Mouse (Mus musculus) kidney, postnatal 4 days (tissue): Measurements from ENCODE around the gene Cplx1.
A peak's percentile ranks its signal among the peaks of the same experiment; 100 is the strongest.

Experiments
- DNase-seq, 2 experiments: peaks; one replicate each; pipeline ENCODE4 v3.0.0; 2021; ENCODE audit warnings: mixed read lengths in 2 of 2

Cplx1 gene

DNA sequence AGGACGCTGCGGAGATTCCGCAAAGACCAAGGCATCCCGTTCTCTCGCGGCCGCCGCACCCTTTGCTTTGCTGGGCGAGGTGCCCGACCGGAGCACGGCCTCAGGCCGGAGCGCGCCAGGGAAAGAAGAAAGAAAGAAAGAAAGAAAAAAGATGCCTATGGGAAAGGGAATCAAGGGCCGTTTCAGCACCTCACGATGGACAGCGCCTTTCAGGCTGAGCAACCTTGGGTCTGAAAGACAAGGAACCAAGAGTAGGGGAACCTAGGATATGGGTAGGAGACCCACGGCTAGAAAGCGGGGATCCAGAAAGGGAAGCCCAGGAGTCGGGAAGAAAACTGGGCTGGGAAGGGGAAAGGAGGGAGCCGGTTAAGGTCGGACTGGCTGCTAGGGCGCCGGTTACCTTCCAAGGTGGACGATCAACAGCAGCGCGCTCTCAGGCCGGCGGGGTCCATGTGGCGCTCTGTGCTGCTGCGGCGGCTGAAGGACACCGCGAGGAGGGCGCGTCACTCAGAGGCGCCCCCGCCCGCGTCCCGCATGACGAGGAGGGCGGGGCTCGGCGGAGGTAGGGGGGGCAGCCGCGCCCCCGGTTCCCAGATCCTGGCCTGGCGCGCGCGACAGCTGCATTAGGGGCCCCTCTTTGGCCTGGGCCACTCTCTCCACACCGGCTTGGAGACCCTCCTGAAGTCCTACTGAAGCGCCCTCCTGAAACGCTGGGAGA lies at the start of gene Cplx1:
Cplx1 (minus strand) TSS at position 536 of the 718 bp plus-strand sequence.
- peak; percentile 90 for DNase-seq

DNA sequence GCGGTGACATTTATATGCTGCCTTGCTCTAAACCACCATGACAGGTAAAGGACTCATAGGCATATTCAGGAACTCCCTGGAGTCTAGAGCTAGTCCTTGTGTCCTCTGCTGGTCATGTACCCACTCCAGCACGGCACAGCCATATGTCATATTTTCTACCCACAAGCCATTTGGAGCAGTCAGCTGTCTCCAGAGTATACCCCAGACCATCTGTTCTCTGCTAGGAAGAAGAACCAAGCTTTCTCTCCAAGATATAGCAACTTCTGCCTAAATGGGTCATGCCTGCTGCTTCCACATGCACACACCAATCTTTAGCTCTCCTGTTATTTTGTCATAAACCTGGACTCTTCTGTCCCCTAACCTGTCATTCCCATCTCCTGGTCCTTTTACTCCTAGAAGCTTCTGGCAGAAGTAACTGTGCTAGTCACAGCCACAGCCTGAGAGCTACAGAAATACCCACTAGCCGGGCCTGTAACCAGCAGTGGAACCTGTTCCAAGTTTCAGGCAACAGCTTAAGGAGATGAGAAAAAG lies 31.6 kb upstream of the Cplx1 start:
- DNase-seq = no peak

DNA sequence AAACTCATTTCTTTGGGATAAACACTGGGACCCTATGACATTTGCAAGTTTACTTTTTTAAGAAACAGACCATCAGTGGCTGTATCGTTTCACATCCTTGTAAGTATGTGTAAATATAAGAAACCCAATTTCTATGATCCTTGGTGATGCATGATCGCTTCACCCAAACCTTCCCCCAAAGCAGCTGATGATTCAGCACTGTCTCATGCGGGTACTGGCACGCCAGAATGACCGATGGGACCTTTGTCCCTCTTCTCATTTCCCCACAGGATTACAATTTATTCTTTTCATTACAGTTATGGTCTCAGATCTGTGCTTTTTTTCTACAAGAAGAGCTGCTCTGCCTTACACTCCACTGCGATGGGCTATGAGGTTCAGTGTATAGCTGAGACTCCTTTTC lies 23.2 kb upstream of the Cplx1 start:
- no peak for DNase-seq

DNA sequence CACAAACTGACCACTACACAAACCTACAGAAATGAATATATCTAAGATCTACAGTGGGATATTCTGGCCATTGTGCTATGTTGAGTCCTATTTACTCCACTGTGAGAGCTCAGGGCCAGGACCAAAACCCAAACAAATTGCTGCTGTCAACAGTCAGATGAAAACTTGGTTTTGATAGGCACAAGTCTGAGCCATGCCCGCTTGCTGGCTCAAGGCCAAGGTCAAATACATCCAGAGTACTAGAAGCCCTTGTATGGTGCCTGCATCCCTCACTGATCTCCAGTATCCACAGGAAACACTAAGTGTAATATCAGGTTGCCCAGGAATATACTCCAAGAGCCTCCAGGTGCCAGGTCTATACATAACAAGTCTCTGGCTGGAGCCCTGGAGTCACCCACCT lies 21.2 kb upstream of the Cplx1 start:
- no peak for DNase-seq

DNA sequence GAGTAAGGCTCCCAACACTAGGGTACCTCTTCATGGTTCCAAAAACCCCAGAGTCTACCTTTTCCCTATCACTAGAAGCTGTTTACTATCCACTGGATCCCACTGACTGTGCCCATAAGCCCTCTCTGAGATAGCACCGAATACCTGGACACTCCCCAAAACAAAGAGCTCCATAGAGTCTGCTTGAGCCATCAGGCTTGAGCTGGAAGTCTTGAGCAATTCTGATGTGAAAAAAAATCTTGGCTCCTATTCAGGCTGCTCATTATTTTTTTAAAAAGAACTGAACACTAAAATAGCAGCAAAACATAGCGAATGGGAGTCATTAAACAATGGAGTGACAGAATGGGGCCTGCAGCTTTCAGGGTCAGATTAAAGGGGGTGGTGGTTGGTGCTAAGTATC lies 17.3 kb upstream of the Cplx1 start:
- no peak for DNase-seq

DNA sequence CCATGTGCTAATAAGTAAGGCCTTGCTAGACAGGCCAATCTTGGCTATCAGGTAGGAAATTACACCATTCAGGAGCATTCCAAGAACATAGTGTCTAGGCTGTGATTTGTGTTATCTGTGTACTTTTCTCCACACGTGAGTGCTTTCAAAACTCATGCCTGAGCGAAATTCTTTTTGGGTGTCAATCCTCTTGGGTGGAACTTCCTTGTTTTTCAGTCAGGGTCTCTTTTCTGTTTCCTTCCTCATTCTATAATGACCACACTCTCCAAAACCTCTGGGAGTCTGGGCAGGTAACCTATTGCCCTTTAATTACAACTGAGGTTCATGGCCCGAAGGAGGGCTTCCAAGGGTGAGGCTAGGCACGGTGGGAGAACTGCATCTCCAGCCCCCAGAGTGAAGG lies 16.7 kb upstream of the Cplx1 start:
- DNase-seq = no peak

DNA sequence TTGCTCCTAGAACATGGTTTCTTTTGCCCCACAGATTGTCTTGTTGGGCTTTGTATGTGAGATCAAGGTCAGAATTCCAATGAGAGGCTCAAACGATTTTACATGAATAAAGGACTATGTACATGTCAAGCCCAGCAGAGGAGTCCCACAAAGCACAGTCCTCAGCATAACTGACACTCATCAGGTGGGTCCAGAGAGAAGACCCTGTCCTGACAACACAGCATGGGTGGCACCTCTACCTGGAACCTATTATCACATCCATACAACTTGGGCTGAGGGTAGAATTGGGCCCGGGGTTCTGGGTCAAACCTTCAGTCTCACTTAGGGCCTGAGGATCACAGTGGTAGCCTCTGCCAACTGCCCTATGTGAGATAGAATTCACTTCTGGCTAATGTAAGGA lies 15.6 kb upstream of the Cplx1 start:
- DNase-seq = no peak

DNA sequence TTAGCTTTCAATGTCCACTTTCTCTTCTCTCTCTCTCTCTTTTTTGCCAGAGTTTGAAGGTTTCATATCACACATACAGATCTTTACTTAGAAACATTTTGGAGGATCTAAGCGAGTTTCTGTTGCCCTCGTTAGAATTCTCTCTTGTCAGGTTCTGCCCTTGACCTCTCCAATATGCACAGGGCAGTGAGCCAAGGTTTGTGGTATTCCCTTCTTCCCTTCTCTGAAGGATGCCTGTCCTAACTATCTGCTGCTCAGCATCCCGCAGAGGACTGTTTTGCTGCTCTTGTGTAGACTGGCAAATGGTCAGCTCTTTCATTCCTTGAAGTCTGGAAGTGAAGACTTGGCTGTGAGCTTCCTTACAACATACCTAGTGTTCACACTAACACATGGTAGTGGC lies 14.5 kb upstream of the Cplx1 start:
- no peak for DNase-seq

DNA sequence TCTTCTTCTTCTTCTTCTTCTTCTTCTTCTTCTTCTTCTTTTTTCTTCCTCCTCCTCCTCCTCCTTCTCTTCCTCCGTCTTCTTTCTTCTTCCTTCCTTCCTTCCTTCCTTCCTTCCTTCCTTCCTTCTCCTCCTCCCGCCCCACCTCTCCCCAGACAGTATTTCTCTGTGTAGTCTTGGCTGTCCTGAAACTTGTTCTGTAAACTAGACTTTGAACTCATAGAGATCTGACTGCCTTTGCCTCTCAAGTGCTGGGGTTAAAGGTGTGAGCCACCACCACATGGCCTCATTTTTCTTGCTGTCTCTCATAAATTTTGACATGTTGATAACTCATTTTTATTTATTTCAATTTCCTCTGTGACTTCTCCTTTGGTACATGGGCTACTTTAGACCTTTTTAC lies 12.7 kb upstream of the Cplx1 start:
- no peak for DNase-seq

DNA sequence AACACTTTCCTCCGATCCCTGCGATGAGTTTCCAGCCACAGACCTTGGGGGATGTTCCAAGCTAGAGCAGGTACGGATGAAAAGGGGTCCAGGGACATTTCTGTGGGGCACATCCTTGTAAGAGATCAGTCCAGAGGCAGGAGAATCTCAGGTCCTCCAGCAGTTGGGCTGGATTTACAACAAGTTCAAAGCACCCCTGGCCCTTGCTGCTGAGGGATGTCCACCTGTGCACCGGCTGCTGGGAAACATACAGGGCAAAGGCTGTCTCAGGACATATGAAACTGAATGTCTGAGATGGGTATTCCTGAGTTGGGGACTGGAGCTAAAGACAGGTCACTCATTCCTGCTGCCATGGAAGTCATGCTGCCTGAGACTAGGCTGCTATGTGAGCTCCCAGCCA lies 7.2 kb upstream of the Cplx1 start:
- no peak for DNase-seq

DNA sequence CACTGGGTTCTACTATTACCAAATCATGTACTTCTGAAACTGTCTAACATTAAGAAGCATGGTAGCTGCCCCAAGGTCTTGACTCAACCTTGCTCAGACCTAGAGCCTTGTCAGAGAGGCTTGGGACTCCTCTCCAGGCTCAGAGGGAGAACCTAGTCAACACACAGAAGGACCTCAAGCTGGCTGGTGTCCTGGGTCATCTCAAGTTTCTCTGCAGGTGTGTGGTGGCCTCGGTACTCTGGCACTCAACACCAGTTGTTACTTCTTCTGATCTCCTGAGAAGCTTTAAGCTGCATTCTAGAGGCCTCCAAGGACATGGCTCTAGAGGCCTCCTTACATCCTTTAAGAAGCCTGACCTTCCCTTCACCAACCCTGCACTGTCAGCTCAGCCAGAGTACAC lies 4.2 kb upstream of the Cplx1 start:
- no peak for DNase-seq

DNA sequence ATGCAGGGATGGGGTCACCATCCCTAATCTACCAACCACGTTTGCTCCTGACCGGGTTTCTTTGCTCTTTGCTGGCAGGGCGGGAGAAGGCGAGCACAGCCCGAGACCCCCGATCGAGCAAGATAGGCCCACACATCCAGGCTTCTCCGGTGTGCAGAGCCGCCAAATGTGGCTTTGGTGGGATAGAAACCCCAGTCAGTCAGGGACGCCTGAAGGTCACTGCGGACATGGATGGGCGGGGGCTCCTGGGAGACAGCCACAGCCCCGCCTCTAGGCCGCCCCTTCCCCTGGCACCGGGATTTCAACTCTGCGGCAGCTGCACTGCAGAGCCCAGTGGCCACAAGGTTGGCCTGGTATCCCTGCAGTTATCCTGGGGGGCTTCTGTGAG lies 377 bp upstream of the Cplx1 start:
- DNase-seq = no peak

DNA sequence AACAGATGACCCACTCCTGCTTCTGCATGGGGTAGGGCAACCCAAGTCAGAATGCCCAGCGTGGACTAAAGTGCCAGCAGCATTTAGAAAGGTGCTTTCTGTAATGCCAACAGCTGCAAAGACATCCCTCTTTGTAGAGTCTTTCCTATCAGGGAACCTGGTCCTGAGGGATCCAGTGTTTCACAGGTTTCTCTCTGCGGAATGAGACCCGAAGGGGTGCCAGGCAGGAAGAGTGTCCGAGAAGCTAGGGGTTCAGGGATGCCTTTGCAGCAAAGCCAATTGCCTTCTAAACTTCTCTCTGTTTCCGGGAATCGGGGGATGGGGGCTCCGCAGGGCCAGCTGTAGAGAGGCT lies 711 bp downstream of the Cplx1 start:
- DNase-seq = no peak

DNA sequence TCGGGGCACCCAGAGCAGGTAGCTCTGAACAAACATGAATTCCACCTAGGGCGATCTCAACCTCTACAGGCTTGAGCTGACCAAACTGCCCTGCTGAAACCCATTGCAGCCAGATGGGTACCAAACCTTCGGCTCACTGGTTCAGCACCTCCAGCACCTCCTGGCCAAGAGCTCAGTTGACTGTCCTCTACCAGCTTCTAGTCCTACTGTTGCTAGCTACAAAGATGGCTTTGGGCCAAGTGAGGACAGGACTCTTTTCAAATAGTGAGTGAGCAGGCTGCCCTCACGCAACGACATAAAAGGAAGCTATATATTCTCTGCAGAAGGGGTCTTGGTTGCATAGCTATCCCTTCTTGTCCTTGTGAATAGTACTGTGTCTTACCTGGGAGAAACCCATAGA lies 2.2 kb downstream of the Cplx1 start:
- DNase-seq = no peak

DNA sequence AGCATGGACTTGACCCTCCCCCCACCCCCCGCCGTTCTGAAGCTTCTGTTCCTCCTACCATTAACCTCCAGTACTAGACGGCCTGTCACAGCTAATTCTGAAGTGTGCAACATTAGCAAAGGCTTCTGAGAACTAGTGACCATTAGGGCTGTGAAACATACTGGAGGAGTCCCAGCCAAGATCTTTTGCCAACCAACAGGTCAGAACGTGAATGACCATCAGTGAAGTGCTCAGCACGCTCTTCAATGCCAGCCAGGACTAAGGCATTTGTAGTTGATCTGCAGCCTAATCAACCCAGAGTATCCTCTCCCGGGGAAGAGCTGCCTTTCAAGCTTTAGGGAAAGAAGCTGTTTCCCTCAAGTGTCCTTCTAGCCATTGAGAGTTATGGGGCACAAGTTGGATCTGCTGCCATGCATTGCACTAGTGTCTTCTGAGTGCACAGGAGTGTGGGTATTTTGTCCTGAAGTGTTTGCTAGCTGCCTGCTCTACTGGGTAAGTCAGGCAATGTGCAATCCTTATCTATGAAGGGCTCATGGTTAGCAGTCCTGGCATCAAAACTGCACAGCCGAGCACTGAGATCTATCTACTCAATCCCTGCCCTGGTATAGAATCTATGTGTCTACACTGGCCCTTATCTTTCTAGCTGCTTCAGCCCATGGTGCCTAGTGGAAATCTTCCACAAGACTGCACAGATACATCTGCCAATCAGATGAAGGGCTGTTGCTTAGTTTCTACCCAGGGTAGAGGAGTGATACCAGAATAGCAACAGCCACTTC lies 6.1 kb downstream of the Cplx1 start:
- DNase-seq = no peak

DNA sequence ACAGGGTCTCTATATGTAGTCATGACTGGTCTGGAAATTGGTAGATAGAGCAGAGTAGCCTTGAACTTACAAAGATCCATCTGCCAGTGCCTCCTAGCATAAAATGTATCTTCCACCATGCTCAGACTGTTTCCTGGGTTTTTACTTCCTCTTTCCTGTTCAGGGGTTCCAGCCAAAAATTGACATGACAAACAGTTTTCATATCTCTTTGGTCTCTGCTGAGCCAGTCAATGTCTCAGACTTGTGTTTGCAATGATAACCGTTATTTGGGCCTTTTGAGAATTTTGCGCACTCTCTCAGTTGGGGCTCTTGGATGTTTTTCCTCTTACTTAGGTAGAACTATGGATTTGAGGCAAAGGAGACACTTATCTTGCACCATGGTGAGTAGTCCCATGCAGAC lies 15.6 kb downstream of the Cplx1 start:
- DNase-seq = no peak

DNA sequence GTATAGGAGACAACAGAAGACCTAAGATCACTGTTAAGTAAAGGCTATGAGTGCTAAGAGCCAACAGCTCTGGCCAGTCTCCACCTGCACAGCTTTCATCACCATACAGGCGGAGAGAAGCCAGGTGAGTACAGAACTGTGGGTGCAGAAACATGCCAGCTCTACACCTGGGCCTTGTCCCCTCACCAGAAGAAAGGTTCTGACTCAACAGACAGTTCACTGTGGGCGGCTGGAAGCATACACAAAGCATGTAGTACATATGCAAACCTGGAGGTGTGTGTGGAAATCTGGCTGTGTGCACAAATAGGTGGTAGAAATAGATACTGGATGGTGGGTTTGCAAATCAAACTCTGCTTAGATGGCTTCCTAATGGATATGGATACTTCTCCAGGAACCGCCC lies 27.2 kb downstream of the Cplx1 start:
- DNase-seq = no peak

DNA sequence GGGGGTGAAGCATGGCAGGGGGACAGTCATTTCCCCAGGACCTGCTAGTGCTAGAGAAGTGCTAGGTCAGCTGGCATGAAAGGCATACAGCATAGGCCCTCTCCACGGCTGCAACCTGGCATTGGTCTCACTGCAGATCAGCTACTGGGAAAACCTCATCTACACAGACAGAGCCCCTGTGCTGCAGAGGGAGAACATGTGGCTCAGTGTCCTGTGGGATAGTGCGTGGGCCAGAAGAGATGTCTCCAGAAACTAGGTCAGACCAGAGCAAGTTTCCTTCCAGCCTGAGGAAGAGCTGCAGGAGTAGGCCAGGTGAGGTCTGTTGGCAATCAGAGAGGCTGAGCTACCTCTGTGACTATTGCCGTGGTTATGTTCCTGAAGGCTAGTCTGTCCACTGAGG lies 27.9 kb downstream of the Cplx1 start:
- no peak for DNase-seq

DNA sequence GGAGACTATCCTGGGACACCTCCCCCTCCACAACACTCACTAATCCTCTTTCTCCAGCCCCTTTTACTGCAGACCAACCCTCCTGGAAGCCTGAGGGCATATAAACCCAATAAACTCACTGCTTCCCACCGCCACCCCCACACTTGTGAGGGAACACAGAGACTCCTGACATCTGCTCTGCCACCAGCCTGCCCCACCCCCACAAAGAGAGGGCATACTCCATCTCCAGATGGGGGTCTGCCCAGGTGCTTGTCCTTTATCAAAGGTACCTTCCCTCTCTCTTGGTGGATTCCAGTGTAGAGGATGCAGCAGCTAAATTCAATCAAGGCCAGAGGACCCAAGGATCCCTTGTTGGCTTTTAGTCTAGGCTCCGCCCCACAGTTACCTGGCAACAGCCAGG lies 28.8 kb downstream of the Cplx1 start:
- DNase-seq = no peak

DNA sequence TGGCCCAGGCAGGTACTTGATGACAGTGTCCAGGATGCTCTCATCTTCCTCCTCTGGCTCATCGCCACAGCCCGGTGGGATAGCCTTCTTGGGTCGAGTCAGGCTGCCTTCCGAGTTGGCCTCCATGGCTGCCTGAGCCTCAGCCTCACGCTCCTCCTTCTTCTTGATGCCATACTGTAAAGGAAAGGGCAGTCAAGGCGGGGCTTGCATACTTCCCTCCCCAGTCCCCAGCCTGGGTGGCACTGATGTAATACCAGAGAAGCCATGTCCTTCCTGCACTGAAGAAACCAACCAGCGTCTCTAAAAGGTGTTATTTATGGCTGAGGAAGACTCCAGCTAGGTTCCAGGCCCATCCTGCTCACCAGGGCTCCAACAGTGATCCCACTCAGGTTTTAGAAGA lies 29.7 kb downstream of the Cplx1 start:
- no peak for DNase-seq

DNA sequence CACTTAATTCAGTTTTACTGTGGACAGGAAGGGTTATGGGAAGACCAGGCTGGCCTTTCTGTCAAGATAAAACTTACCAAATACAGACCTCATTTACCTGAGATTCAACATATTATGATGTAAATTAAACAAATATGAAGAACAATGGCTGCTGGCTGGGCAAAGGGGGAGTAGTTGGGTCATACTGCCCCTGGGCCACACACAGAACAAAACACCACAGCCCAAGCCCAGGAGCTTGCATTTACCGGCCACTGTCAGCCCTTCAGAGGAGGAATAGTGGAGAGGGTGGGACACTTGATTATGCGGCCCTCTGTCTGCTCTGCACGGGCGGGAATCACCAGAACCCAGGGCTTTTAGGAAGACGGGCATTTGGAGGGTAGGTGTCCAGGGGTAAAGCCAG lies 30.9 kb downstream of the Cplx1 start:
- DNase-seq = no peak

DNA sequence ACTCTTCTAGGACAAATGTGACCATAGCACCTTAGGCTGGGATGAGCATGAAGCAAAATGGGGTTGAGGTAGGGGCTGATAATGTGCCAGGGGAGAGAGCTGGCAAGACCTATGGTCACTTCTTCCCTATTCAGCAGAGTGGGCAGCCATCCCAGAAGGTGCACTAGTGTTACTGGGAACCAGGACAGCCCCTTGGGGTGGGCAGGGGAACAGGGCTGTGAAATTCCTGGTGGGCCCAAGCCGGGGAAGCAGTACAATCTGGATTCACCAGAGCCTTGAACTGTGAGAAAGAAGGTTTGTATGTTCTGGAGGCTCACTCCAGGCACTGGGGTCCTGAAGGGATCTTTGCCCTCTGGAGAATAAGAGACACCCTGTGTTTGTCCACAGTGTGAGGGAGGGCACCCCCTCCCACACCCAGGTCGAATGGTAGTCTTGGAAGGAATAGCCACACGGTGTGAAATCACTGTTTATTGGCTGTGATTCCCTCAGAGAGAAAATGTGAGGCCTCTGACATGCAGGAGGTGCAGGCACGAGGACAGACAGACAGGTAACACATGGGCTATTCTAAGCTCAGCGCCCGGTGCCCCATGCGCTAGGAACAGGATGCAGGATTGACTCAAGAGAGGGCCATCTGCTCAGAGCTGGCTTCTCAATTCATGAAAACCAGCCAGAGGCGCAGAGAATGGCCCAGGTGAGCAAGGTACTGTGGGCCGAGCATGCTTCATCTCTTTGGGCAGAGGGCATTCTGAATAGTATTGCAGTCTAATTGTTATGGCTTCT lies 31.5 kb downstream of the Cplx1 start:
- no peak for DNase-seq

DNA sequence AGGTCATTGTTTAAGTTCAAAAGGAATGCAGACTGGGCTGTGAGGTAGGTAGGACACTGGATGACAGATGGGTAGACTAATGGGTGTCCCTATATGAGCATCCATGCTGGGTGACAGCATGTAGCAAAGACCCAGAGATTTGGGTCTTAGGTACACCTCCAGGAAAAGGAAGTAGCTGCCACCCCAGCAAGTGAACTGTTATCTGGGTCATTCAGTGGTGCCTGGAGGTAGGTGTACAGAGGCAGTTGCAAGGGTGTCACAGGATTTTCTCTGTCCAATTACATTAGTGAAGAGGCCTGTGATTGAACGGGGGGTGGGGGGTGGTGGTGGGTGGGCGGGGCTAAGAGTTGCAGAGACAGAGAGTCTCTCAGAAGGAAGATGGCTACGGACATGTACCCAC lies 33.2 kb downstream of the Cplx1 start:
- no peak for DNase-seq
